Mouse (Mus musculus) embryonic fibroblast, embryonic 13.5 days (primary cell): Measurements from ENCODE around the gene Egf.

Experiments used
- CTCF ChIP-seq: IDR thresholded peaks from 2 replicates; pipeline ENCODE4 v1.5.1; 2011; ENCODE audit warnings: mild to moderate bottlenecking, control low read depth, low read length, moderate library complexity, borderline replicate concordance; ENCODE audit not compliant: insufficient read depth
- POLR2A ChIP-seq: IDR thresholded peaks from 2 replicates; pipeline ENCODE4 v1.6.1; 2011; ENCODE audit warnings: low read depth, mild to moderate bottlenecking, control low read depth, low read length, moderate library complexity

GRCm38 (mm10) chr3:129730426-129730825 lies 24.7 kb downstream of the Egf start:
- TF ChIP-seq POLR2A (no peak), CTCF (no peak)
